Mouse (Mus musculus): ENCODE data around the gene Col6a1.
A peak's percentile ranks its signal among the peaks of the same experiment; 100 is the strongest.

The Col6a1 gene

DNA sequence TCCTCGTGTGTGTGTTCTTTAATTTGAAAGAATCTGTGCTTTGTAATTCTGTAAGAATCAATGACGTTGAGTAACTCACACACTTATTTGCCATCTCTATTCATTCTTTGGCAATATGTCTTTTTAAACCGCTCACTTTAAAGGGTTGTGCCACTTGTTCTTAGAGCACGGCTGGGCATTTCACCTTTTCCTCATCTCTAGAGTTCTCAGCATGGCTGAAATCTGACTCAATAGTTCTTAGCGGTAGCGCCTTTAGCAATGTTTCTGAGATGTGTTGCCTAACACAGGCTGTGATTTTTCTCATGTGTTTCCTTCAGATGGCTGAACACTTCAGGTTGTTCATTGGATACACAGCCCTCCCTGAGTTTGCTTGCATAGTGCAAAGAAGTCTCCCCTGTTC lies 51.4 kb downstream of the Col6a1 start:
- no peak for DNase-seq

DNA sequence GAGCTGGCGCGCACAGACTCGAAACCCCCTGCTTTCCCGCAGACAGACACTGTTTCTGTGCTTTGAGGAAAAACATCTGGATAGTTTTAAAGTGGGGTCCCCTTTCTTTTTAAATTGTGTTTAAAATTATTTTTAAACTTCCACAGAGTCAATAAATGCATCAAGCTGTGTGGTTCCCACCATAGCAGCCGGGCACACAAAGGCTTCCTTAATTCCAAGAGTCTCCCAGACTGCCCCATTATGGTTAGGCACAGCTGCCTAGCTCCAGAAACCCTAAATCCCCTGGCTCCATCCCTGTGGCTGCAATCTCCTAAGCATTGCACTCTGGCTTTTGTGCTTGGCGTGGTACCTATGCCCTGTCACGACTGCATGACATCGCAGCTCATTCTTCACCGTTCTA lies 54.0 kb downstream of the Col6a1 start:
- DNase-seq, result no peak

DNA sequence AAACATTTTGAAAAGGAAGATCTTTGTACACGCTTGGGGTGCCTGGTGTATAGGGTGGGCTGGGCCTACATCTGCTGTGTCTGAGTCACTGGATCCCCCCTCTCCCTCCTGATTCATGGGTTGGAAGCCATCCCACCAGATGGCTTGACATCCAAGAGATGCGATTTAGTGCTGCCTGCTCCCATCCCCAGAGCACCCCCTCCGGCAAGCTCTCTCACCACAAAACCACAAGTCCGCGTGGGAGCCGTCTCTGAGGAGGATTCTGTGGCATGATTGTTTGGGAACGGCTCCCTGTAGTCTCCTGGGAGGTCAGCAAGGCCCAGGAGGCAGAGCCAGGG lies 57.1 kb downstream of the Col6a1 start:
- no peak for DNase-seq

DNA sequence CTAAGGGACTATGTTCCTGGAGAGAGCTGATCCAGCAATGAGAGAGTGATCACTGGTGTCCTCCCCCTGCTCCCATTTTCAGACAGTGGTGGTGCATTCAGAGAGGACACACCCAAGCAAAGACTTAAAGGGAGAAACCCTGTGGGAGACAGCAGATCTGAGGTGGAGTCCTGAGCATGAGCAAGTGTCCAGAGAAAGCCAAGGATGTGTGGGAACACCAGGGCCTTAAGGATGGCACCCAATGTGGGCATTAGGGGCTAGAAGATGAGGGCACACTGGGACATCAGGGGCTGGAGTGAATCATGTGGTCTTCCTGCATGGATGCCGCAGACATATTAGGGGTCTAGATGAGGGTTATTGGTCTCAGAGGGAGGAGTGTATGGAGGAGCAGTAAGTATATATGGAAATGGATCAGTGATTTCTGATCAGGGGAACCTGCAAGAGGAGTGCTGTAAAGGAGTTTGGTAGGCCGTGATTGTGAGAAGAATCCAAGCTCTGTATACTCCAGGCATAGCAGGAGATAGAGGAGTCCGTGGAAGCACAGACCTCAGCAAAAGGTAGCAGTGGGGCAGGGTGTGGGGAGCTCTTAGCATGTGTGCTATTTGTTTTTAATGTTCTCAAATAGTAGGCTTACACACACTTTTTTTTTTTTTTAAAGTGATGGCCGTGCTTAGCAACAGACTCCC lies 57.6 kb downstream of the Col6a1 start:
- no peak for DNase-seq

DNA sequence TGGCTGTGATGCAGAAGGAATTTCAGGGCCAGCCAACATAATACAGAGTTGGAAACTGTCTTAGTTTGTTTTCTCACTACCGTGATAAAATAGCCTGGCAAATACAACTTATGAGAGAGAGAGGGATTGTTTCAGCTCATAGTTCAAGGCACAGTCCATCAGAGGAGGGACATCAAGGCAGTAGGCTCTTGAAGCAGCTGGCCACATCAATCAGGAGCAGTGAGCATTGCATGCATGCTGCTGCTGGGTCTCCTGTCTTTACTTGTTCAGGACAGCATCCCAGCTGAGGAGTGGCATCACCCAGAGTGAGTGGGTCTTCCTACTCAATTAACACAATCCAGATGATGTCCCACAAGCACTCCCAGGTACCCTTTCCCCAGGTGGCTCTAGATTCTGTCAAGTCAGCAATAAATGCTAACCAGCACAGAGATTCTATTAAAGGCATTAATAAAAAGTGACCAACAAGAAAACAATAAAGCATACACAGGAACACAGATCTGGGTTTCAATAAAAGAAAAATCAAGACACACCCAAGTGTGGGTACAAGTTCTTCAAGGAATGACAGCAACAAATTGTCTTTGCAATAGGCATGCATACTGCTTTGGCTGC lies 58.7 kb downstream of the Col6a1 start:
- no peak for DNase-seq

DNA sequence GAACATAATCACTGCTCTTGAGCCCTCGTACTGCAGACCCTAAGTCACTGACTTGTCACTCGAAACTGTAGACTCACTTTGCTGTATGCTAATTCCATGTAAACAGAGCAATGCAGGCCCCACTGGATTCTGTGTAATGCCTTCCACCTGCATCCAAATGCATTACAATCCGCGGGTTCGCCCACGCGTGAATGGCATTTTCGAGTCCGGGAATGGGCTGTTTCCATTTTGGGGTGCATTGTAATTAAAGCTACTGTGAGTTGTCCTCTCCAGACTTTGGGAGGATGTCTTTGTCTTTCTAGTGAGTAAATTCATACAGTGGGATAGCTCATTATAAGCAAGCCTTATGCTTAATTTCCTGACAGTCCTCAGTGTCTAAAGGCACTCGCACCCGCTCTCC lies 60.4 kb downstream of the Col6a1 start:
- no peak for DNase-seq

DNA sequence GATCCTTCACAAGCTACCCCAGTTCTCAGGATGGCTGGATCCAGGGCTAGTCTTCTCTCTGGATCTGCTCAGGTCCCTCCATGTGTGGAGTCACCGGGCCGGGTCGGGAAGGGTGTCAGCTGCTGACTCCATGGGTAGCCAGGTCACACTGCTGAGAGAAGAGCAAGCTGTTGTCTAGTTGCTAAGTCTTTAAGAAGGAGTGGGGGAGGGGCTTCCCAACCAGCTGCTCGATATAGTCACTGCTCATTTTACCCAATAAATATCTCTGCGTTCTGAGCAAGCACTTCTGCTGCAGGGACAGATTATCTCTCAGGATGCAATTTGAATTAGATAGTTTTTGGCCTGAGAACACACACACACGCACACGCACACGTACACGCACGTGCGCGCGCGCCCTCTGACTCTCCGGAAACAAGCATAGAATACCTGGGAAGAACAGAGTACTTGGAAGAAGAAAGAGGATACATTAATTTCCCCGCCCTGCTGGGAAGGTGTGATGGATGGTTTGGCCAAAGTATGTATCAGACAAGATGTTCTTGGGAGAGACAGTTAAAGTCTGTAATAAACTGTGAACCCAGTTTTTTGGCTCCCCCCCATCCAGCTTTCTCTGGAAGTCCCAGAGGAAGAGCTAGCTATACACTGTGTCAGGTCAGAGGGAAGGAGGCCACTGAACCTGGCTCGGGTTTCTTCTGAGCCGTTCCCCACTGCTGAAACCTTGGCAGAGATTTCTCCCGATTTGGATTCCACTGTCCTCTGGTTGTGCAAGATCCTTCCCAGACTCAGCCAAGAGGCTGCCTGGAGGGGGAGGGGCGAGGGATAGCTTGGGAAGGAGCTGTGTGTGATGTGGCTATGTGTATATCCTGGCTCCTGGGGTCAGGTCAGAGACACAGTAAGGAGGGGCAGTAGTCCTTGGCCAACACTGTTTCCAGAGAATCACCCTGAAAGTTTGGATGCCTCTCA lies 61.5 kb downstream of the Col6a1 start:
- DNase-seq, result peak; percentile 18

Data from thymus, postnatal 4 days (tissue).